Mouse (Mus musculus): ENCODE results near the gene Tmem88.

Gene Tmem88

GRCm38 (mm10) chr11:69364376-69364775, 33.7 kb downstream of the Tmem88 start:
- no peak for DNase-seq (ENCODE audit: low read depth, low spot score)

DNA sequence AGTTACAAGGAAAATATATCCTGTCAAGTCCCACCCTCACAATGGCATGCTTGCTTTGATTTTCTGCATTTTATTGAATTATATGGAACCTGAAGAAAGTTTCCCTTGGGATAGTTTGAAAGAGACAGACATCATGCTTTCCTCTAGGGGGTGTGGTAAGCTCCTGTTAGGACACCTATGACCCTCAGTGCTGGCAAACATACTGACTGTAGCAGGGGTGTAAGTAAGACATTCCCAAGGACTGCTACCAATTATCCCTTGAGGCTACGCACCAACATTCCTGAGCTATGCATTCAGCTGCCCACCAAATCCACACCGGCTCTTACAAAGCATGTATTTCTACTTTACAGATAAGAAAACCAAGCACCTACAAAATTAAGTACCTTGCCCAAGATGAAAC, 35.6 kb downstream of the Tmem88 start:
- no peak for DNase-seq (ENCODE audit: low read depth, low spot score)

DNA sequence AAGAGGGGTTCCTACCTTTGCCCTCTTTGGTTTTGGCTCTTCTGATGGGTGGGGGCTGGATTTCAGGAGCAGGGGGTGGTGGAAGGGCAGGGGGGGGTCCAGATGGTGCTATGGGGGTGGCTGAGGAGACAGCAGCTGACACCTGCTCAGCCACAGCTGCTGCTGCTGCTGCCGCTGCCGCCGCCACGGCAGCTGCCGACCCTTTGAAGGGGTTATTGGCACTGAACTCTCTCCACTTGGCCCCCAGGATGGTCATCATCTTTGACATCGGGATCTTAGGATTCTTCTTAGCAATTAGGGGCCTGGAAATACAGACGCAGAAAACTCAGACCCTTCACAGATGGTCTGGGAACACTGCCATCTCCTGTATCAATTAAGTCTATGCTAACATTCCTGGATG, 36.0 kb downstream of the Tmem88 start:
- DNase-seq (ENCODE audit: low read depth, low spot score): no peak

DNA sequence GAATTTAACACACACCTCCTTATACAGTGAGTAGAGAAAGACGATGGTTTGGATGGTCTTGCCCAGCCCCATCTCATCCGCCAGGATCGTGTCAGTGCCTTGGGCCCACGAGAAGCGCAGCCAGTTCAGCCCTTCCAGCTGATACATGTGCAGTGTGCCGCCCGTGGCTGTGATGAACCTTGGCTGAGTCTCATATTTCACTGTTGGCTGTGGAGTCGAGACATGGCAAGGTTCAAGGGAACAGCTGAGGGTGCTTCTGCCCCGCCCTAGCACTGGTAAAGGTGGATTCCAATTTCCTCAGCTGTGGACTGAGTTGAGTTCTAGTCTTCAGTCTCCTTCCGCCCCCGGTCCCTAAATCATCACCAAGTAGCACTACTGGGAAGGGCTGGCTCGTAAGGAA, 40.3 kb downstream of the Tmem88 start:
- no peak for DNase-seq (ENCODE audit: low read depth, low spot score)

DNA sequence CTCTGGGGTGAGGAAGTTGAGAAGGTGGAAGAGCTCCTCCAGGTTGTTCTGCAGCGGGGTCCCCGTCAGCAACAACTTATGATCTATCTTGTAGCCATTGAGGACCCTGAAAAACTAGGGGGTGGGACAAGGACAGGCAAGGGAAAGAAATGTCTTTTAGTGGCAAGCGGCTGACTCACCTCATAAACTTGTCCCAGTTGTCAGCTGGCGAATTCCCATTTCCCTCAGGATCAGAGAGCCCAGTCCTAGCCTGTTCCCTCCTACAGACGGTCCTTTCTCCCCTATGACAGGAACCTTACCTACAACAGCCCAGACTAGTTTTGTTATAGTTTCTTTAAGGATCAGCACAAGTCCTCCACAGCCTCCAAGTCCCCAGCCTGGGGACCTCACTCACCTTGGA, 41.5 kb downstream of the Tmem88 start:
- DNase-seq (ENCODE audit: low read depth, low spot score): no peak
